Mouse (Mus musculus): ENCODE results near the gene Gm10842. TPM values are rescaled to one million over a fixed set of nuclear protein-coding genes. Genes with fewer than 3 reads are reported as not detected.

Gene Gm10842
- total RNA-seq, 2 experiments from 2014 or later = not detected

Other genes with a start within 250 kb of the Gm10842 start
- under 1 TPM; 0.55 to 0.69 TPM for gene Efcab3, start 83.3 kb upstream of the Gm10842 start, total RNA-seq (2021)
- gene Mettl2, start 20.5 kb upstream of the Gm10842 start, total RNA-seq (2021) = 10 to 100 TPM; 17.5 to 18.5 TPM
- gene Tlk2, start 31.9 kb downstream of the Gm10842 start, total RNA-seq (2021) = 10 to 100 TPM; 43.0 to 52.2 TPM
- gene Mrc2, start 145.8 kb downstream of the Gm10842 start, total RNA-seq (2021) = 1 to 10 TPM; 5.1 to 7.6 TPM